ENCODE assay signal across 21 mouse cellular contexts in the genomic region with DNA sequence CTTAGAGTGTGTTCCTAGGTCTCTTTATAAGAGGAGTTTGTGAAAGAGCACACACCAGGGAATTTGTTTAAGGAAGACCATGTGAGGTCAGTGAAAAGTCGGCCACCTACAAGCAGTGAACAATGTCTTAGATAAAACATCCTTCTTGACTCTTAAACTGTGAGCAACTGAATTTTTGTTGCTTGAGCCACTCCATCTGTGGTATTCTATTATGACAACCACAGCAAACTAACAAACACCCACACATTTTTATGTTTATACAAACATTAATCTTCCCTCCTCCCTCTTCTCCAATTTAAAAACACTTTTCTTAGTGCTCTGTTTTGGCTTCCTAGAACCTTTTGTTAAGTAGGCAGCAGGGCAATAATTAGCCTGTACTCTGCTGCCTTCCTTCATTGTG.
DNase-seq lines count a peak whose midpoint lies in the region; ATAC-seq and TF ChIP-seq lines count a peak whose summit lies in the region.
"Had no signal": no experiment of that assay in that cellular context is flagged by ENCODE, and none has a peak within 500 bp of the region (broad histone marks: within the 10 kb centered on the region; RNA-seq: fewer than 3 reads in every experiment).

No protein-coding gene starts in this region.

- H3K9ac ChIP-seq in lung, embryonic 14.5 days: no peak overlapping the region
- H3K9ac ChIP-seq: embryonic facial prominence, embryonic 12.5 days; embryonic facial prominence, embryonic 15.5 days; forebrain, postnatal 0 days; hindbrain, embryonic 12.5 days had no signal

- DNase-seq in kidney, adult 2 months: peak; percentile 1
- no peak for DNase-seq in kidney, adult 18-20 months
- peak; percentile 68 for DNase-seq in lung, embryonic 14.5 days
- no peak for DNase-seq in lung, postnatal 4 days
- peak; percentile 4 for DNase-seq in lung, postnatal 10 days
- no peak for DNase-seq in lung, adult 18-20 months
- no peak for DNase-seq in cerebellum, adult 9-10 months
- DNase-seq: adrenal gland, postnatal 10 days; adrenal gland, postnatal 36 days; cerebellum, adult 18-20 months; cerebellum, adult 9-11 months; cerebellum, postnatal 25 days; forebrain, postnatal 0 days; gastrocnemius, adult 2 months; gastrocnemius, postnatal 14 days; heart, adult 11 months had no signal

- peak; percentile 47; the same call in 1 of the 2 replicates for ATAC-seq in lung, embryonic 14.5 days (ENCODE audit: insufficient read depth)
- ATAC-seq: forebrain, embryonic 14.5 days; forebrain, postnatal 0 days had no signal

- no peak overlapping the region for H3K4me3 ChIP-seq in kidney, adult 2 months (ENCODE audit: insufficient read depth, low read depth, low read length)
- no peak overlapping the region for H3K4me3 ChIP-seq in lung, embryonic 14.5 days (ENCODE audit: low read depth, low read length)
- H3K4me3 ChIP-seq: embryonic facial prominence, embryonic 12.5 days; embryonic facial prominence, embryonic 15.5 days; gastrocnemius, adult 2 months; hindbrain, embryonic 12.5 days had no signal

- no peaks in the 10 kb centered on the region for H3K9me3 ChIP-seq in lung, embryonic 14.5 days (ENCODE audit: low read depth, low read length)
- H3K9me3 ChIP-seq: embryonic facial prominence, embryonic 12.5 days; embryonic facial prominence, embryonic 15.5 days; hindbrain, embryonic 12.5 days had no signal

- no peak overlapping the region for H3K27ac ChIP-seq in kidney, adult 2 months (ENCODE audit: insufficient read depth, low read depth, low read length)
- H3K27ac ChIP-seq in lung, embryonic 14.5 days (ENCODE audit: low read depth): no peak overlapping the region
- H3K27ac ChIP-seq: embryonic facial prominence, embryonic 12.5 days; embryonic facial prominence, embryonic 15.5 days; gastrocnemius, adult 2 months; hindbrain, embryonic 12.5 days had no signal

- no peak for TF ChIP-seq POLR2A in kidney, adult 2 months (IDR thresholded peaks at IDR 0.05; ENCODE audit: low read depth, low read length)

- no peaks in the 10 kb centered on the region for H3K4me1 ChIP-seq in kidney, adult 2 months (ENCODE audit: control insufficient read depth, insufficient read depth, low read length)
- H3K4me1 ChIP-seq in lung, embryonic 14.5 days (ENCODE audit: insufficient read depth): no peaks in the 10 kb centered on the region
- H3K4me1 ChIP-seq: embryonic facial prominence, embryonic 12.5 days; embryonic facial prominence, embryonic 15.5 days; hindbrain, embryonic 12.5 days had no signal

- H3K4me2 ChIP-seq in lung, embryonic 14.5 days: no peak overlapping the region
- H3K4me2 ChIP-seq: embryonic facial prominence, embryonic 12.5 days; embryonic facial prominence, embryonic 15.5 days; heart, embryonic 11.5 days; hindbrain, embryonic 12.5 days had no signal

- TF ChIP-seq CTCF in kidney, adult 2 months (conservative IDR thresholded peaks at IDR 0.05; ENCODE audit: insufficient read depth, insufficient read length, low read depth, low read length): no peak
- TF ChIP-seq CTCF in lung, embryonic 14.5 days (IDR thresholded peaks at IDR 0.05; ENCODE audit: low read depth): no peak

- H3K36me3 ChIP-seq in kidney, adult 2 months (ENCODE audit: control insufficient read depth, insufficient read depth, low read length): no peaks in the 10 kb centered on the region
- no peaks in the 10 kb centered on the region for H3K36me3 ChIP-seq in lung, embryonic 14.5 days (ENCODE audit: insufficient read depth)
- H3K36me3 ChIP-seq: embryonic facial prominence, embryonic 12.5 days; embryonic facial prominence, embryonic 15.5 days; hindbrain, embryonic 12.5 days had no signal

- WGBS in kidney, adult 2 months: 50% methylated on average over 1 of the region's 1 CpGs
- WGBS in lung, embryonic 14.5 days: 7% methylated on average over 1 of the region's 1 CpGs

- H3K27me3 ChIP-seq in kidney, adult 2 months (replicated peaks; ENCODE audit: control insufficient read depth, insufficient read depth, low read length): no peaks in the 10 kb centered on the region
- no peaks in the 10 kb centered on the region for H3K27me3 ChIP-seq in lung, embryonic 14.5 days (ENCODE audit: insufficient read depth, low read length)
- H3K27me3 ChIP-seq: embryonic facial prominence, embryonic 12.5 days; embryonic facial prominence, embryonic 15.5 days; hindbrain, embryonic 12.5 days had no signal

Comparison
In these comparisons a context has a peak if more than half of its experiments do, and no peak if none do; other contexts are left out.
1. DNase-seq: peak in kidney, adult 2 months (single experiment), lung, embryonic 14.5 days (single experiment) and lung, postnatal 10 days (single experiment); none in kidney, adult 18-20 months (single experiment), lung, postnatal 4 days (0 of 2), lung, adult 18-20 months (0 of 2) and cerebellum, adult 9-10 months (single experiment).